Mouse (Mus musculus) G1E (cell line): Measurements from ENCODE around the gene Flt1. TPM values are rescaled to one million over a fixed set of nuclear protein-coding genes. Genes with fewer than 3 reads are reported as not detected.
"Not testable (repeated sequence)": the region's sequence is repeated elsewhere in the genome, so short reads cannot be mapped to it uniquely, and the experiment has no call there.

Source experiments
- ATAC-seq: 2 replicates; pipeline ENCODE4 v1.8.0; 2016; ENCODE audit warnings: mild to moderate bottlenecking; ENCODE audit not compliant: insufficient number of reproducible peaks, poor library complexity, low FRiP score, severe bottlenecking; ENCODE audit errors: extremely low read depth
- DNase-seq: peaks from one replicate; pipeline ENCODE4 v3.0.0; 2012; ENCODE audit warnings: low spot score
- H3K27me3 ChIP-seq: 2 replicates; pipeline ENCODE4 v1.6.1; 2012; ENCODE audit warnings: mild to moderate bottlenecking, low read length, inconsistent platforms; ENCODE audit not compliant: insufficient read depth
- H3K36me3 ChIP-seq: replicated peaks from 2 replicates; pipeline ENCODE3; 2012; ENCODE audit warnings: mild to moderate bottlenecking, inconsistent platforms
- H3K4me1 ChIP-seq: 2 replicates; pipeline ENCODE4 v1.6.1; 2012; ENCODE audit warnings: low read depth, low read length, inconsistent platforms, mixed read lengths; ENCODE audit not compliant: insufficient read depth
- H3K4me3 ChIP-seq: 2 replicates; pipeline ENCODE4 v1.5.1; 2012; ENCODE audit warnings: low read depth, mild to moderate bottlenecking, inconsistent platforms, low read length, moderate library complexity, mixed read lengths
- H3K9me3 ChIP-seq: replicated peaks from 2 replicates; pipeline ENCODE4 v1.6.1; 2012; ENCODE audit warnings: inconsistent platforms
- CTCF ChIP-seq: IDR thresholded peaks from 2 replicates; pipeline ENCODE4 v1.5.1; 2012; ENCODE audit warnings: low read depth, low read length, inconsistent platforms, mixed read lengths
- GATA1 ChIP-seq: IDR thresholded peaks from 2 replicates; pipeline ENCODE4 v1.6.1; 2012; ENCODE audit warnings: borderline replicate concordance, low read length, inconsistent platforms, mixed read lengths
- GATA2 ChIP-seq: IDR thresholded peaks from 2 replicates; pipeline ENCODE4 v1.6.1; 2012; ENCODE audit warnings: low read depth, low read length, inconsistent platforms, borderline replicate concordance
- POLR2AphosphoS5 ChIP-seq: IDR thresholded peaks from 2 replicates; pipeline ENCODE4 v1.6.1; 2012; ENCODE audit warnings: low read depth, low read length, inconsistent platforms; ENCODE audit not compliant: insufficient replicate concordance
- TAL1 ChIP-seq: conservative IDR thresholded peaks from 2 replicates; pipeline ENCODE4 v1.6.1; 2012; ENCODE audit warnings: low read depth, low read length, inconsistent platforms, mixed read lengths
- polyA plus RNA-seq: library from polyadenylated mRNA; stranded (reverse); fragments of >175 nt; gene quantifications from 2 replicates; pipeline ENCODE4 v1.2.3, GENCODE M21; 2012
- total RNA-seq, 2 experiments: library from RNA; stranded (forward) in 1 of 2; stranded (reverse) in 1 of 2; fragments of 200-1000 nt in 1 of 2; fragments of >200 nt in 1 of 2; fragmentation: Nextera tagmentation in 1 of 2; gene quantifications; 2 replicates each; pipeline ENCODE4 v1.2.3; 2014 to 2017

Gene Flt1
- total and polyA plus RNA-seq, 3 experiments: 0.04 to 0.33 (median 0.15) TPM

GRCm38 (mm10) chr5:147572695-147573094 lies 153.1 kb downstream of the Flt1 start:
- Histone ChIP-seq H3K27me3 (peaks cover 19% of the 10 kb centered on the region), H3K36me3 (no peaks in the 10 kb centered on the region), H3K4me3 (no peak overlapping the region), H3K9me3 (no peaks in the 10 kb centered on the region), H3K4me1 (peaks cover 28% of the 10 kb centered on the region)
- TF ChIP-seq POLR2AphosphoS5 (no peak), GATA2 (no peak), TAL1 (no peak), GATA1 (no peak), CTCF (no peak)
- DNase-seq (no peak), ATAC-seq (no peak)

- Histone ChIP-seq H3K4me3 (no peak overlapping the region), H3K9me3 (no peaks in the 10 kb centered on the region), H3K27me3 (peaks cover 34% of the 10 kb centered on the region), H3K36me3 (no peaks in the 10 kb centered on the region), H3K4me1 (peaks cover 11% of the 10 kb centered on the region)
- ATAC-seq (no peak), DNase-seq (no peak)
- TF ChIP-seq CTCF (no peak), POLR2AphosphoS5 (no peak), GATA2 (no peak), TAL1 (no peak), GATA1 (no peak)
These were observed 159.5 kb downstream of the Flt1 start for GRCm38 (mm10) chr5:147566335-147566734.

GRCm38 (mm10) chr5:147565444-147565843 lies 160.4 kb downstream of the Flt1 start:
- Histone ChIP-seq H3K36me3 (no peaks in the 10 kb centered on the region), H3K9me3 (no peaks in the 10 kb centered on the region), H3K4me3 (no peak overlapping the region), H3K27me3 (peaks cover 37% of the 10 kb centered on the region), H3K4me1 (peaks cover 9% of the 10 kb centered on the region)
- DNase-seq: no peak
- TF ChIP-seq POLR2AphosphoS5 (no peak), TAL1 (no peak), GATA1 (no peak), CTCF (no peak), GATA2 (no peak)
- ATAC-seq: no peak

- no peaks in the 10 kb centered on the region for H3K36me3 ChIP-seq
- H3K9me3 ChIP-seq: no peaks in the 10 kb centered on the region
- peaks cover 9% of the 10 kb centered on the region for H3K4me1 ChIP-seq
- DNase-seq: no peak
- H3K4me3 ChIP-seq: no peak overlapping the region
- TF ChIP-seq GATA2 (no peak), GATA1 (no peak), CTCF (no peak), TAL1 (no peak), POLR2AphosphoS5 (no peak)
- no peak for ATAC-seq
- peaks cover 33% of the 10 kb centered on the region for H3K27me3 ChIP-seq
These were observed 161.6 kb downstream of the Flt1 start for GRCm38 (mm10) chr5:147564140-147564590.

- TF ChIP-seq GATA2: no peak
- TF ChIP-seq GATA1: no peak
- TF ChIP-seq POLR2AphosphoS5: no peak
- TF ChIP-seq CTCF: no peak
- TF ChIP-seq TAL1: no peak
- ATAC-seq (no peak), DNase-seq (no peak)
- Histone ChIP-seq H3K36me3 (no peaks in the 10 kb centered on the region), H3K27me3 (peaks cover 33% of the 10 kb centered on the region), H3K4me1 (peaks cover 9% of the 10 kb centered on the region), H3K4me3 (no peak overlapping the region), H3K9me3 (no peaks in the 10 kb centered on the region)
These were observed 162.2 kb downstream of the Flt1 start for GRCm38 (mm10) chr5:147563511-147564139.

GRCm38 (mm10) chr5:147557641-147558040 lies 168.2 kb downstream of the Flt1 start:
- not testable (repeated sequence) for H3K4me3 ChIP-seq, H3K4me1 ChIP-seq, H3K9me3 ChIP-seq, H3K36me3 ChIP-seq, DNase-seq, ATAC-seq
- peaks cover 11% of the 10 kb centered on the region for H3K27me3 ChIP-seq
